In genomic region chr7:28298837-28299625, GRCm38 (mm10) we compare ENCODE assay signal across 8 mouse cellular contexts. TPM values are rescaled to one million over a fixed set of nuclear protein-coding genes. Genes with fewer than 3 reads are reported as not detected.
DNase-seq lines count a peak whose midpoint lies in the region; ATAC-seq and TF ChIP-seq lines count a peak whose summit lies in the region.

No protein-coding gene starts in this region.

- H3K4me1 ChIP-seq in G1E (ENCODE audit: insufficient read depth, low read depth, low read length), result peaks cover 33% of the 10 kb centered on the region
- H3K4me1 ChIP-seq in hindbrain, embryonic 11.5 days (replicated peaks; ENCODE audit: control insufficient read depth, insufficient read depth, low read length), result peaks cover 6% of the 10 kb centered on the region; the same call in 1 of the 2 replicates
- H3K4me1 ChIP-seq in midbrain, embryonic 12.5 days, result peaks cover 57% of the 10 kb centered on the region

- DNase-seq in adrenal gland, postnatal 14 days, result peak; percentile 75
- no peak for DNase-seq in adrenal gland, adult 18-20 months (ENCODE audit: low spot score in 2 of 2)
- peak; percentile 48 for DNase-seq in G1E (ENCODE audit: low spot score)
- DNase-seq in embryo, embryonic 10.5 days (ENCODE audit: low spot score), result peak; percentile 90
- DNase-seq in hindbrain, embryonic 11.5 days (ENCODE audit: low spot score), result peak; percentile 84
- DNase-seq in layer of hippocampus, postnatal 14 days (ENCODE audit: low spot score in 2 of 2), result peak; percentile 45 to 69
- DNase-seq in testis, postnatal 14 days (ENCODE audit: low spot score), result peak; percentile 52

- H3K9ac ChIP-seq in hindbrain, embryonic 11.5 days (ENCODE audit: low read depth, low read length), result peak overlapping the region; percentile 7
- peak overlapping the region; percentile 41 for H3K9ac ChIP-seq in midbrain, embryonic 12.5 days (replicated peaks)

- WGBS in hindbrain, embryonic 11.5 days, result 11% methylated on average over 43 of the region's 43 CpGs
- 10% methylated on average over 39 of the region's 43 CpGs for WGBS in midbrain, embryonic 12.5 days

- peak overlapping the region; percentile 55 for H3K4me2 ChIP-seq in hindbrain, embryonic 11.5 days (replicated peaks; ENCODE audit: low read depth, low read length)
- peak overlapping the region; percentile 66 for H3K4me2 ChIP-seq in midbrain, embryonic 12.5 days (replicated peaks)

- H3K9me3 ChIP-seq in G1E (replicated peaks), result peaks cover 7% of the 10 kb centered on the region
- no peaks in the 10 kb centered on the region for H3K9me3 ChIP-seq in hindbrain, embryonic 11.5 days (ENCODE audit: control insufficient read depth, low read length)
- no peaks in the 10 kb centered on the region for H3K9me3 ChIP-seq in midbrain, embryonic 12.5 days

- no peak for ATAC-seq in G1E (ENCODE audit: extremely low read depth, insufficient number of reproducible peaks, low FRiP score, poor library complexity, severe bottlenecking)
- ATAC-seq in hindbrain, embryonic 11.5 days (ENCODE audit: low FRiP score), result peak; percentile 17; the same call in 1 of the 2 replicates
- no peak for ATAC-seq in midbrain, embryonic 12.5 days (ENCODE audit: low FRiP score, low read depth)

- H3K4me3 ChIP-seq in G1E (ENCODE audit: low read depth, low read length), result no peak overlapping the region
- peak overlapping the region; percentile 55 for H3K4me3 ChIP-seq in hindbrain, embryonic 11.5 days (ENCODE audit: low read depth, low read length)
- peak overlapping the region; percentile 53 for H3K4me3 ChIP-seq in midbrain, embryonic 12.5 days

- TF ChIP-seq CTCF in G1E (IDR thresholded peaks at IDR 0.05; ENCODE audit: low read depth, low read length), result 0 out of 2 replicates have a peak, but pooled peaks have one; percentile 17

- H3K27me3 ChIP-seq in G1E (ENCODE audit: insufficient read depth, low read length), result peaks cover 40% of the 10 kb centered on the region
- peaks cover 18% of the 10 kb centered on the region for H3K27me3 ChIP-seq in hindbrain, embryonic 11.5 days (ENCODE audit: control insufficient read depth, insufficient read depth, low read length)
- peaks cover 63% of the 10 kb centered on the region for H3K27me3 ChIP-seq in midbrain, embryonic 12.5 days

- no peak overlapping the region for H3K27ac ChIP-seq in hindbrain, embryonic 11.5 days (ENCODE audit: low read depth, low read length)
- peak overlapping the region; percentile 32 for H3K27ac ChIP-seq in midbrain, embryonic 12.5 days (replicated peaks)

- peaks cover 11% of the 10 kb centered on the region for H3K36me3 ChIP-seq in G1E (replicated peaks)
- no peaks in the 10 kb centered on the region for H3K36me3 ChIP-seq in hindbrain, embryonic 11.5 days (ENCODE audit: control insufficient read depth, insufficient read depth, low read length)
- peaks cover 18% of the 10 kb centered on the region; the same call in 1 of the 2 replicates for H3K36me3 ChIP-seq in midbrain, embryonic 12.5 days

RNA-seq across cellular contexts. Expression of gene Dll3, which starts 3.0 kb away (rescaled TPM):
- 0.41 and 0.56 TPM in 2 replicates for total RNA-seq in adrenal gland, postnatal 14 days (2021)
- under 1 TPM in 1 of 2 experiments, not detected in 1; 0.35 TPM for total RNA-seq in adrenal gland, adult 18-20 months (2021)
- total RNA-seq in G1E (2014; fragmentation: Nextera tagmentation) (1.2 TPM in 1 of 2 replicates, not detected in the other), G1E (2017) (0.49 TPM in 1 of 2 replicates, not detected in the other)
- 0.23 and 0.25 TPM in 2 replicates for polyA plus RNA-seq in G1E (2012)
- polyA plus RNA-seq in hindbrain, embryonic 11.5 days (2014; fragmentation: Nextera tagmentation; extraction: Ambion mirVana), result 77.4 and 86.1 TPM in 2 replicates
- 1 to 10 TPM; 4.9 to 5.1 TPM for total RNA-seq in layer of hippocampus, postnatal 14 days (2021)
- 86.8 and 91.4 TPM in 2 replicates for polyA plus RNA-seq in midbrain, embryonic 12.5 days (2016; fragmentation: Nextera tagmentation; extraction: Ambion mirVana)

RNA-seq across cellular contexts. Expression of gene Selenov, which starts 8.0 kb away (rescaled TPM):
- not detected in 2 replicates for total RNA-seq in adrenal gland, postnatal 14 days (2021)
- total RNA-seq in adrenal gland, adult 18-20 months (2021), result not detected
- not detected in 2 replicates for total RNA-seq in G1E (2014; fragmentation: Nextera tagmentation)
- total RNA-seq in G1E (2017), result 0.12 TPM in 1 of 2 replicates, not detected in the other
- polyA plus RNA-seq in G1E (2012), result not detected in 2 replicates
- 0.46 and 0.52 TPM in 2 replicates for polyA plus RNA-seq in hindbrain, embryonic 11.5 days (2014; fragmentation: Nextera tagmentation; extraction: Ambion mirVana)
- 1 to 10 TPM; 2.4 to 3.0 TPM for total RNA-seq in layer of hippocampus, postnatal 14 days (2021)
- 0.90 and 1.6 TPM in 2 replicates for polyA plus RNA-seq in midbrain, embryonic 12.5 days (2016; fragmentation: Nextera tagmentation; extraction: Ambion mirVana)

RNA-seq across cellular contexts. Expression of gene Timm50, which starts 12.8 kb away (rescaled TPM):
- total RNA-seq in adrenal gland, postnatal 14 days (2021), result 94.7 and 100 TPM in 2 replicates
- 10 to 100 TPM; 72.4 to 98.0 TPM for total RNA-seq in adrenal gland, adult 18-20 months (2021)
- total RNA-seq in G1E (2014; fragmentation: Nextera tagmentation) (107 and 113 TPM in 2 replicates), G1E (2017) (58.3 and 73.9 TPM in 2 replicates)
- 184 and 298 TPM in 2 replicates for polyA plus RNA-seq in G1E (2012)
- 189 and 201 TPM in 2 replicates for polyA plus RNA-seq in hindbrain, embryonic 11.5 days (2014; fragmentation: Nextera tagmentation; extraction: Ambion mirVana)
- 10 to 100 TPM; 40.1 to 44.8 TPM for total RNA-seq in layer of hippocampus, postnatal 14 days (2021)
- polyA plus RNA-seq in midbrain, embryonic 12.5 days (2016; fragmentation: Nextera tagmentation; extraction: Ambion mirVana), result 188 and 193 TPM in 2 replicates

RNA-seq across cellular contexts. Expression of gene Eid2b, which starts 21.5 kb away (rescaled TPM):
- 14.2 and 14.3 TPM in 2 replicates for total RNA-seq in adrenal gland, postnatal 14 days (2021)
- 10 to 100 TPM in 1 of 2 experiments, 1 to 10 TPM in 1; 9.4 to 10.1 TPM for total RNA-seq in adrenal gland, adult 18-20 months (2021)
- 7.3 and 8.9 TPM in 2 replicates for total RNA-seq in G1E (2014; fragmentation: Nextera tagmentation)
- 5.4 and 6.3 TPM in 2 replicates for total RNA-seq in G1E (2017)
- 17.6 and 20.9 TPM in 2 replicates for polyA plus RNA-seq in G1E (2012)
- polyA plus RNA-seq in hindbrain, embryonic 11.5 days (2014; fragmentation: Nextera tagmentation; extraction: Ambion mirVana), result 17.4 and 19.0 TPM in 2 replicates
- total RNA-seq in layer of hippocampus, postnatal 14 days (2021), result 10 to 100 TPM; 40.5 to 41.4 TPM
- 25.2 and 27.4 TPM in 2 replicates for polyA plus RNA-seq in midbrain, embryonic 12.5 days (2016; fragmentation: Nextera tagmentation; extraction: Ambion mirVana)

RNA-seq across cellular contexts. Expression of gene Eid2, which starts 31.4 kb away (rescaled TPM):
- 27.4 and 29.8 TPM in 2 replicates for total RNA-seq in adrenal gland, postnatal 14 days (2021)
- total RNA-seq in adrenal gland, adult 18-20 months (2021), result 10 to 100 TPM; 22.3 to 27.8 TPM
- total RNA-seq in G1E (2014; fragmentation: Nextera tagmentation), result 18.0 and 23.5 TPM in 2 replicates
- total RNA-seq in G1E (2017), result 23.5 and 25.1 TPM in 2 replicates
- polyA plus RNA-seq in G1E (2012), result 51.7 and 73.7 TPM in 2 replicates
- polyA plus RNA-seq in hindbrain, embryonic 11.5 days (2014; fragmentation: Nextera tagmentation; extraction: Ambion mirVana), result 7.2 and 12.7 TPM in 2 replicates
- 10 to 100 TPM; 65.7 to 66.1 TPM for total RNA-seq in layer of hippocampus, postnatal 14 days (2021)
- polyA plus RNA-seq in midbrain, embryonic 12.5 days (2016; fragmentation: Nextera tagmentation; extraction: Ambion mirVana), result 5.7 and 7.3 TPM in 2 replicates

Comparison
In these comparisons a context has a peak if more than half of its experiments do, and no peak if none do; other contexts are left out.
1. DNase-seq: peak in adrenal gland, postnatal 14 days (single experiment), G1E (single experiment), embryo, embryonic 10.5 days (single experiment), hindbrain, embryonic 11.5 days (single experiment), layer of hippocampus, postnatal 14 days (2 of 2) and testis, postnatal 14 days (single experiment); none in adrenal gland, adult 18-20 months (0 of 2).